Mouse (Mus musculus) monocyte, adult 5-6 weeks (primary cell): ENCODE data around the gene Foxp1. TPM values are rescaled to one million over a fixed set of nuclear protein-coding genes. Genes with fewer than 3 reads are reported as not detected.

Source experiments
- ATAC-seq: fragments of 153-309, 156-312 bp; replicated peaks from 2 replicates; pipeline ENCODE4 v1.8.0; 2017; ENCODE audit warnings: mild to moderate bottlenecking; ENCODE audit not compliant: low TSS enrichment, insufficient number of reproducible peaks, severe bottlenecking, poor library complexity, low FRiP score
- total RNA-seq: library from RNA; stranded (forward); fragments of 200-1000, 200-491, 200-594 nt; gene quantifications from 3 replicates; pipeline ENCODE4 v1.2.3, GENCODE M21; 2017

Foxp1 gene
- total RNA-seq, 1 experiment from 2014 or later = 75.1 TPM

DNA sequence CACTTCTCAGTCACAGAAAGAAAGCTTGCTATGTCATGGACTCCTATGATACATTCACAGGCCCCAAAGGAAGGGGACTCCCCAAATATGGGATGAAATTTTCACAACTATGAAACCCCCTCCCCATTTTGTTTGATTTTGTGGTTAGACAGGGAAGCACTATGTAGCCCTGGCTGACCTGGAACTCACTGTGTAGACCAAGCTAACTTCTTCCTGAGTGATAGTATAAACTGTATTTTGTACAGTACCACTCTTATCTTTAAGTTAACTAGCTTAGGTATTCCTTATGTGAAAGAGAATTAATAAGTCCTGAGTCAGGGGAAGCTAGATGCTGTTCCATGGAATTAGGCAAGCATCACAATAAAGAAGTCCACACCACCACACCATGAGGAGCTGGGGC lies 470.8 kb downstream of the Foxp1 start:
- no peak for ATAC-seq

DNA sequence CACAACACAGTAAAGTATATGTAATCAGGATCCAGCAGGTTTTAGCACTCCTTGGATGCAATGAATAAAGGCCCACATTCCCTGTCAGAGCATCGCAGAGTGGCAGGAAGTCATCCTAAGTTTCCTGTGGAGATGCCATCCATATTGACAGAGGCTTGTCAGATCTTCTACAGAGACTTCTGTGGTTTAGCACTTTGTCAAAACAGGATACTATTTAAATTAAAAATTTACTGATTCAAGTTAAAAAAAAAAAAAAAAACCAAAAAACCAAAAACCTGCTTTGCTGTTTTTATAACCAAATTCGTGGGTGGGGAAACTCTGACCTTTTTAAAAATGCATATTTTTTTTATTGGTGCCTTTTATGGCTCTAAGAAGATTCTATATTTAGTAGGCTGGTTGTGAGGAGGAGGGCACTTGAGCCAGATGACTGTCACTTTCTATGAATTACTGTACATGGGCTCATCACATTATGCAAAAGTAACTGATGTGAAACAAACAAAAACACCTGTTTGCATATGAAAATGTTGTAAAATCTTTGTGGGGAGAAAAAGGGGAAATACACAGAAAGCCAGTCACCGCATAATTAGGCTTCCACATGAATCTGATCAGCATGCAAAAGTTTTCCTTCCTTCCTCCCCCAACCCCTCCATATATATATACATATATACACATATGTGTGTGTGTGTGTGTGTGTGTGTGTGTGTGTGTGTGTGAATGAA lies 472.1 kb downstream of the Foxp1 start:
- 0 out of 2 replicates have a peak, but pooled peaks have one; percentile 19 for ATAC-seq

DNA sequence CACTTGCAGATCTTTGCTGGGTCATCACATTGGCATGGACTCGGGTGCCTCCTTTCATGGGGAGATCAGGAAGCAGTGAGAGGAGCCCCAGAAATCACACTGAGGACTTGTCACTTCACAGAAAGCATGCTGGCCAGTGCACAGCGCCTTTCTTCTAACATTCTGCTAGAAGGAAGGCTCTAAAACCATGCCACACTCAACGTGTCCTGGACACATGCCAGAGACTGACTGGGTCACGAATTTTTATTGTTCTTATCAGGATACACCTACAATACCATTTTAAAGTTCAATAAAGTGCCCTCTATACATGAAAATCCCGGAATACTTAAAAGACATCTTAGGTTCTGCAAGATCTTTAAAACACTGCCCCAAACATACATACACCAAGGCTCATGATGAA lies 475.2 kb downstream of the Foxp1 start:
- no peak for ATAC-seq

DNA sequence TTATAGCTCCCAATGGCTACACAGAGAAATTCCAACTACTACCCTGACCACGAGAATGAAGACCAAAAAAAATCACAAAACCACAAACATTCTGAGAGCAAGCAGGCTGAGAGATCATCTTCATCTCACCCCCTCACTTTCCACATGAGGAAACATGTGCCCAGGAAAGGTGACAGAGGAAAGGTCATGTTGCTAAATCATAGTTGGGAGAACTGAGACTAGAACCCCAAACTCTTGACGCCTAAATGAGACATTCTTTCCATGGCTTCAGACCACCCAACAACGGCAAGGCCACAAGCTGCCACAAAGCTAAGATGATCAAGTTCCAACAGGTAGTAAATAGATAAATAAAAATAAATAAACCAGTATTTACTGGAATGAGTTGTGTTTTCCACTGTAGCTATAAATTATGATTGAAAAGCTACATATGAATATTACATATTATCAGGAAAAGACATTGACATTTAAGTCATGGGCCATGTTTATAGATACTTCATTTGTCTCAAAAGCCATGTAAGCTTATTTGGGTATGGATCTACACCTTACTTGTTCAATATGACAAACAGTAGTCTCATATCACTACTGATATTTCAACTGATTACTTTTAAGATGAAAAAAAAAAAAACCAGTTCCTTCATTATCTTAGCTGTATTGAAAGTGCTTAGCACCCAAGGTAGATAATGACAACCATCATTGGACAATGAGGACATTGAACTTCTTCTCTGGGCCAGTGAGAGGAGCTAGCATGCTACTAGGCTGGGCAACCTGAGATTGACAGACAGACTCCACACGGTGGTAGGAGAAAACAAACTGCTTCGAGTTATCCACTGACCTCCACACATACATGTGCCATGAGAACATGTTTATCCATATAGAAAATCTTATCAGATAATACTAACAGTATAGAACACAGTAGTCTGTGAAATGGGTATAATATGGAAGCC lies 476.4 kb downstream of the Foxp1 start:
- no peak for ATAC-seq

DNA sequence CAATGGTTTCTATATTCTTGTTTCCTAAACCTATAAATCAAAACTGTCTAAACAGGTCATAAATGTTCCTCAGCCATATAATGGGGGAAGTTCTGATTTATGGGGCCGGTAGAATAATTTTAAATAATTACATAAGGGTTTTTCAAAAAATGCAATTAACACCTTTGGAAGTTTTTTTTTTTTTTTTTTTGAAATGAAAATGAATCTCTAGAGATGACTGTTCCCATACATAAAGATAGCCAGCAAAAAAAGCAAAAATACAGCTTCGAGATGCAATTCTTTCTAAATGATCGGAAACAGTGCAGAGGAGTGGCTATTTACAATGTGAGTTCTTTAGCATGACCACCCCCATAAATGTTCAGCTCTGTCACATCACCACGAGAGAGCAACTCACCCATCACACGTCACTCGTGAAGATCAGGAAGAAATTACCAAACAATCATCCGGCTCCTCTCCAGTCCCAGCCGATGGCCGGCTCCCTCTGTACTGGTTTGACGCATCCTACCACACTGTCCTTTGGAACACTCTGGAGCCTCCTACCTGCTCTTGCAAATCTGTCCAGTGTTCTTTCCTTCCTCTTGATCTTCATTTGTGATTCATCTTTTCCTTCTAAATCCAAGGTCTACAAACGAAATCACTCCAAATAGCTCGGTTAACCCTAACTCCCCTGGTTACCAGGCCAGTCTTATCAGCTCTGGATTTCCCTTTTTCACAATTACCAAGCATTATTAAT lies 478.4 kb downstream of the Foxp1 start:
- no peak for ATAC-seq

GRCm38 (mm10) chr6:99043226-99043625 lies 479.3 kb downstream of the Foxp1 start:
- ATAC-seq = no peak

DNA sequence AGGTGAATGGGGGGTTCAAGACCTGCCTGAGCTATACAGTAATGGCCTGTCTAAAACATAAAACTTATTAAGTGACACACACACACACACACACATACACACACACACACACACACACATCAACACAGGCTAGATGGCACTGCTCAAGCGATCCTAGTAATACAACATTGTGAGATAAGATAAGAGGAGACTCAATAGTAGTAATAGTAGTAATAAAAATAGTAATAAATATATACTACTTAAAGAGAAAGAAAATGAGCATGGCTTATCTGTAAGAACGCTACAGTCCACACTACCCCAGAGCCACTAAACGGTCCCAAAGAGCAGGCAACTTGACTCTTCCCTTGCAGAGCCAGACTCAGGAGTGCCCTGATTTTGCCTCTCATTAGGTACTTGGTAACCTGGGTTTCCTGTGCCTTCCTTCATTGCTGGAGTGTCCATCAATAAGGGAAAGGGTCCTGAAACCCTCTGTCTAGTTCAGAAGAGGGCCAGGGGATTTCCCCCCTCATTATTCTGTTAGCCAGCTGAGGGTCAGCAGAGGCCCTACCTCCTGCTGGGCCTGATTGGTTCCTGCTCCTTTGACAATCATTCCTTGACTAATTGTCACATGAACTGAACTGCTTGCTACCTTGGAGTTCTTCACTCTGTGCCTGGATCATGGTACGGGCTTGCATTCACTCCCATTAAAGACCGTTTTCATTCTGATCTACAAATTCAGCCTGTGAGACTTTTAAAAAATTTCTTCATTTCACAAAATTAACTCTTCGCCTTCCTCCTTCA lies 480.2 kb downstream of the Foxp1 start:
- ATAC-seq = no peak

- ATAC-seq = no peak
Observed at GRCm38 (mm10) chr6:99038977-99039376, 483.5 kb downstream of the Foxp1 start.

GRCm38 (mm10) chr6:99035459-99036375 lies 486.8 kb downstream of the Foxp1 start:
- ATAC-seq = no peak

GRCm38 (mm10) chr6:99033062-99033461 lies 489.5 kb downstream of the Foxp1 start:
- ATAC-seq = peak; percentile 36; the same call in 1 of the 2 replicates

GRCm38 (mm10) chr6:99031321-99031903 lies 491.1 kb downstream of the Foxp1 start:
- no peak for ATAC-seq

- no peak for ATAC-seq
Observed at GRCm38 (mm10) chr6:99030251-99030650, 492.3 kb downstream of the Foxp1 start.

GRCm38 (mm10) chr6:99029438-99029837 lies 493.1 kb downstream of the Foxp1 start:
- ATAC-seq = no peak

DNA sequence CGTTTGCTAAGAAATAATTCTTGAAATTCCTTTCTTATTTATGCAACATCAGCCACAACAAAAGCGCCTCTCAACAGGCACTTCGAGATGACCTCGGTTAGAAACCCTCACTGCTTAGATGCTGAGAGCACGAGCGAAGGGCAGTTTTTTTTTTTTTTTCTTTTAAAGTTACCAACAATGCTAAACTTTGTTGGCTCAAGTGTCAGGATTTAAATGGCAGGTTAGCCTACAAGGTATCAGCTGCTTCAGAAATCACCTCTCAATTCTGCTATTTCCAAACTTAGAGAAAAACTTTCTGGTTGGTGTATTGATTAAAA lies 493.6 kb downstream of the Foxp1 start:
- no peak for ATAC-seq

- ATAC-seq = peak; percentile 27; the same call in 1 of the 2 replicates
Observed at GRCm38 (mm10) chr6:99028161-99028988, 494.1 kb downstream of the Foxp1 start.

GRCm38 (mm10) chr6:99027542-99028160 lies 494.9 kb downstream of the Foxp1 start:
- no peak for ATAC-seq
